Mouse (Mus musculus) frontal cortex, adult 2 months (tissue): ENCODE results near the gene Best3. TPM values are rescaled to one million over a fixed set of nuclear protein-coding genes. Genes with fewer than 3 reads are reported as not detected.
"Not testable (repeated sequence)": the region's sequence is repeated elsewhere in the genome, so short reads cannot be mapped to it uniquely, and the experiment has no call there.

Experiments used
- DNase-seq, 2 experiments: peaks; one replicate each; pipeline ENCODE4 v3.0.0; 2022; ENCODE audit warnings: low spot score in 1 of 2; ENCODE audit errors: extremely low spot score in 1 of 2
- polyA plus RNA-seq: library from polyadenylated mRNA; depleted of rRNA; stranded (reverse); fragments of >200 nt; gene quantifications from 2 replicates; pipeline ENCODE4 v1.2.3, GENCODE M21; 2012

The Best3 gene
- polyA plus RNA-seq, 1 experiment: 0.18 TPM

DNA sequence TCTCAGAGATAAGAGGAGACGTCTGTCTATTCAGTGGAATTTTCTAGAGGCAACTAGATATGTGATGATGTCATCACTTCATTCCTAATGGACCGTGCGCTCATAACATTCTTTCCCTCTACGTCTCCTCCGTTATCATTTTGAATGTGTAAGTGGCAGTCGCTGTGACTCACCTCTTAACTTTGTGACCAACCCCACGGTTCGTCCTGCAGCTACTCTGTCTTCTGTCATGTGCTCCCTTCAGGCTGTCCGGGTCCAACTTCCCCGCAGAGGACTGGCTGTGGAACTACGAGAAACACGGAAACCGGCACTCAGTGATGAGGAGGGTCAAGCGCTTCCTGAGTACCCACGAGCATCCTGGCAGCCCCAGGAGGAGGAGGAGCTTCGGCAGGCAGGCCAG is 37.6 kb downstream of the Best3 start:
- DNase-seq: no peak

DNA sequence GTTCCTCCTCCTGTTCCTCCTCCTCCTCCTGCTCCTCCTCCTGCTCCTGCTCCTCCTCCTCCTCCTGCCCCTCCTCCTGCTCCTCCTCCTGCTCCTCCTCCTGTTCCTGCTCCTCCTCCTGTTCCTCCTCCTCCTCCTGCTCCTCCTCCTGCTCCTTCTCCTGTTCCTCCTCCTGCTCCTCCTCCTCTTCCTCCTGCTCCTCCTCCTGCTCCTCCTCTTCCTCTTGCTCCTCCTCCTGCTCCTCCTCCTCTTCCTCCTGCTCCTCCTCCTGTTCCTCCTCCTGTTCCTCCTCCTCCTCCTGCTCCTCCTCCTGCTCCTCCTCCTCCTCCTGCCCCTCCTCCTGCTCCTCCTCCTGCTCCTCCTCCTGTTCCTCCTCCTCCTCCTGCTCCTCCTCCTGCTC is 39.7 kb downstream of the Best3 start:
- DNase-seq: not testable (repeated sequence)

- DNase-seq: no peak
Observed at GRCm38 (mm10) chr10:117026176-117026575, 40.1 kb downstream of the Best3 start.

- DNase-seq: no peak
Observed at GRCm38 (mm10) chr10:117031160-117031559, 45.0 kb downstream of the Best3 start.

DNA sequence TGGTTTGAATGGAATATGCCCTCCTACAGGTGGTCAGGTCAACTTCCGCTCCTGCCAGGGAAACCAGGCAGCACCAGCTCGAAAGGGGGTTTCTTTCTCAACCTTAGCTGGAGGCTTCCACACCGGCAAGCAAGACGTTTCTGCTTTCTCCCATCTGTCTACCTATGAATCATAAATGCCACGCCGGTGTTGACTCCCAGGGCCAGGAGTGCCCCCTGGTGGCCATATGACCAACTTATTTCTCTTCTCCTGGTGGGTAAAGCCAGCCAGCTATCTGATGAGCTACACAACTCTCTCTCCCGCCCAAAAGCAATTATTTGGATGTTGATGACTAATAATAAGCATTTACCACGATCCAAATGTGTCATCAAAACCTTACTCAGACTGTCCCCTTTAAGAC is 47.7 kb downstream of the Best3 start:
- peak; percentile 52 to 92 for DNase-seq

DNA sequence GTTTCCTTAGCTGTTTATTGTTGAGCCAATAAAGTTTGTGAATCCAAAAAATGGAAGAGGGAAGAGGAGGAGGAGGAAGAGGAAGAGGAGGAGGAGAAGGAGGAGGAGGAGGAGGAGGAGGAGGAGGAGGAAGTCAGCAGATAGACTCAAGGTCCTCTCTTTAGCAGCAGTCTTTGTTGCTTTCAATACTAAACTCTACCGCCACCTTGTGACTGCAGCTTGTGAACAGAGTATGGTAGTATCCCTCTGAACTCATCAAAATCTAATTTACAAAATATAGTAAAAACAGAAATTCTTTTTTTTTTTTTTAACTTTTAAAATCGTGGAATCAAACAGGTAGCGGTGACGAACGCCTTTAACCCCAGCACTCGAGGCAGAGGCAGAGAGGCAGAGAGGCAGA is 54.2 kb downstream of the Best3 start:
- peak in 1 of 2 experiments; percentile 55 for DNase-seq

DNA sequence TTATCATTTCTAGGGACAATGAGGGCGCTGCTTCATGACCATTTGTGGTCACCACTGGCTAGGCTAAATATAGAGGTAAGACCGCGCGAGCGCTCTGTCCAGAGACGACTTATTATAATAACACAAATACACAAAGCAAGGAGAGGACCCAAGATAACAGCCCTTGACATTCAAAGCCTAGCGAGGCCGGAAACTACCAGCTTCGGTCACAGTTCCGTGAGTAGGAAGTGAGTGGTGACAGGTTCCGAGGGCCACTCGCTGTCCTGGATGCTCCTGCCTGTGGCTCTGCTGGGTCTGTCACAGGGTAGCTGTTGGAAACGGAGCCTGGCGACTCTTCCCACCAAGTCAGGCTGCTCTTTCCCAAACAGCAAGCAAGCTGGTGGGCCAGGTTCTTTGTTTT is 56.2 kb downstream of the Best3 start:
- DNase-seq: no peak

- not testable (repeated sequence) for DNase-seq
Observed at GRCm38 (mm10) chr10:117043497-117044166, 57.5 kb downstream of the Best3 start.

DNA sequence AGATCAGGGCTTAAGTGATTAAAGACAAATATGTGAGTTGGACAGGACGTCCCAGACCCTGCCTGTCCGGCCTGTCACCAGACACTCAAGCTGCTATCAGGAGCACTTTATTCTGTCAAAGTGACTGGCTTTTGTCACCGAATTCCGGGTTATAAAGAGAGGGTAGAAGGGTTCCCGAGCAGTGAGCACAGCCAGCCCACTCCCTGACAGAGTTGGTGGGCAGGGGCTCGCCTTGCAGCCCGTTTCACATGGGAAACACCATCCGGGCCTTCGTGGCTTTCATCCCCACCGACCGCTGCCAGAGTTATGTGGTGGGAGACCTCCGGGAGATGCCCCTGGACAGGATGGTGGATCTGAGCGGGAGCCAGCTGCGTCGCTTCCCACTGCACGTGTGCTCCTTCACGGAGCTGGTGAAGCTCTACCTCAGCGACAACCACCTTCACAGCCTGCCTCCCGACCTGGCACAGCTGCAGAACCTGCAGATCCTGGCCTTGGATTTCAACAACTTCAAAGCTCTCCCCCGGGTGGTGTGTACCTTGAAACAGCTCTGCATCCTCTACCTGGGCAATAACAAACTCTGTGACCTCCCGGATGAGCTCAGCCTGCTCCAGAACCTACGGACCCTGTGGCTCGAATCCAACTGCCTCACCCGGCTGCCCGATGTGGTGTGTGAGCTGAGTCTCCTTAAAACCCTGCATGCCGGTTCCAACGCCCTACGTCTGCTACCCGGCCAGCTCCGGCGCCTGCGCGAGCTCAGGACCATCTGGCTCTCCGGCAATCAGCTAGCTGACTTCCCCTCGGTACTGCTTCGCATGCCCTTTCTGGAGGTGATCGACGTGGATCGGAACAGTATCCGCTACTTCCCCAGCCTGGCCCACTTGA is 59.3 kb downstream of the Best3 start, which contains the start of gene Lrrc10:
Gene Lrrc10, plus strand, starts transcription at position 167 of the 882 bp plus-strand sequence.
- DNase-seq: peak in 1 of 2 experiments; percentile 31

GRCm38 (mm10) chr10:117049253-117049652 is 63.1 kb downstream of the Best3 start:
- DNase-seq: no peak

DNA sequence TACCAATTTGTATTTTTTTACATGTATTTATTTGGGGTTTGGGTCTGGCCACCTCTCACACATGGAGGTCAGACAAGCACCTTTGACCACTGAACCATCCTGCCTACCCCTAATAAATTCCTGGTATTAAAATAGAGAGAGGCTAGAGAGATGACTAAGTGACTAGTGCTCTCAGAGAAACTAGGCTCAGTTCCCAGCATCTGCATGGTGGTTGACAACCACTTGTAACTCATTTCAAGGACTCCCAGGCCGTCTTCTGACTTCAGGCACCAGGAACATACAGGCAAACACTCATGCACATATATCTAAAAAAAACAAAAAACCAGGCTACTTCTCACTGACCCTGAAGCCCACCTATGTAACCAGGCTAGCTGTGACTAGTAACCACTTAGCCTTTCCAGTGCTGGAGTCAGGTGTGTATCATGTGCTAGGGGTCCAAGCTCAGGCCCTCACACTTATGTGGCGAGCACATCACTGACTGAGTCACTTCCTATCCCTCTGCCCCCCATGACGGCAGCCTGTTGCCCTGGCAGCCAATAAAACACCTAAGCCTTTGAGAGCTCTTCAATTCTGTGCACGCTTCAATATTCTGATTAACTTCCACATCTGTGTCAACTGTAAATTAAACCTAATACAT is 64.0 kb downstream of the Best3 start:
- DNase-seq: no peak

DNA sequence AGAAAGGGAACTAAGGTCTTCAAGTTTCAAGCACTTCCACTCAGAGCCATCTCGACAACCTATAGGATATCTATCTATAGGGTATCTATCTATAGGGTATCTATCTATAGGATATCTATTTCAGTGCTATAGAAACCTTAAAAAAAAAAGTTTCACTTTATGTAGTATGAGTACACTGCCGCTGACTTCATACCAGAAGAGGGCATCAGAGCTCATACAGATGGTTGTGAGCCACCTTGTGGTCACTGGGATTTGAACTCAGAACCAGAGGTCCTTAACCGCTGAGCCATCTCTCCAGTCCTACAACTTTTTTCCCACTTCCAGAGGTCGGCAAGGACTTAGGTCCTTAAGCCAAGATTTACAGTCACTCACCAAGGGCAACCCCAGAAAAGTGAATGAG is 69.6 kb downstream of the Best3 start:
- DNase-seq: no peak

DNA sequence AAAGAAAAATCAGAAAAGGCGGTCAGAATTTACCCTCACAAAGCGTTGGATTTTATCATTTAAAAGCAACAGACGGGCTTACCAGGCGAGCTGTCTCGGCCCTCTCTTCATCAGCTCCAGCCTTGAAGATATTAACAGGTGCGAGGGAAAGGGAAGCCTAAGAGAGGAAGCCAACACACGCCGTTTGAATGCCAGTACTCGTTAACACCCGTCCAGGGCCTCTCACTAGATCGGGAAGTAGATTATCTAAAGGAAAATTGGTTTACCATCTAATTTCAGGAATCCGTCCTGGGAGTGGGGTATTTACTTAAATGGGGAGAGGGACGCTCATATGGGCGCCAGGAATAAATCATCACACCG is 76.8 kb downstream of the Best3 start:
- DNase-seq: no peak

DNA sequence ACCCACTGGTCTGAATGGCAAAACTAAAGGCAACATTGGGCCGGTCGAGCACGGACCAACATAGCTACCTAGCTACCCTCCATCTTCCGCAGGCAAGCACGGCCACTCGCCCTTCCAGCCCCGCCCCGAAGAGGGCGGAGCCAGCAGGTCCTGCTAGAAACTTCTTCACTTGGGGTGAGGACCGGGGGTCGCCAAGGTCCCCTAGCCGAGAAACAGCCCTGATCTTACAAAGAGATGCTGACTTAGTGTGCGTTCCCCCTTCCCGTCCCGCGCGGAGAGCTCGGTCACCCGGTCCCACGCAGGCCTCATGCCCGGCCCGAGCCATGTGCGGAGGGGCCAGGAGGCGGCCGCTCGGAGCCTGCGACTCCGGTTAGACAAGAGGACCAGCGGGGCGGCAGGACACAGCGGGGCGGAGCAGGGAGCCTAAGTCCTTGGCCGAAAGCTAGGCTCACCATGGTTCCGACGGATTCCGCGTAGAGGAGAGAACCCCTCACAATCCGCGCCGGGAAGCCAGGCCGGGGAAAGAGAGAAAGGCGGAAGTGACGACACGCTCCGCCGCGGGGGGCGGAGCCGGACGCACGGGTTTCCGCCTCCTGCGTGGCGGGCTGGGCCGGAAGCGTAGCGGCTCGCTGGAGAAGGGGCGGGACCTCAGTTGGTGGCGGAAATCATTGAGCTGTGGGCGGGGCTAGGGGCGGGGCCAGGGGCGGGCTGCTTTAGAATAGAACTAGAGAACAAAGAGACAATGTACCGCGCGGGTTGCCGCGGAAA is 77.3 kb downstream of the Best3 start, which contains the start of gene Cct2:
Gene Cct2, minus strand, starts transcription at position 561 of the 768 bp plus-strand sequence.
- DNase-seq: peak; percentile 68 to 91

DNA sequence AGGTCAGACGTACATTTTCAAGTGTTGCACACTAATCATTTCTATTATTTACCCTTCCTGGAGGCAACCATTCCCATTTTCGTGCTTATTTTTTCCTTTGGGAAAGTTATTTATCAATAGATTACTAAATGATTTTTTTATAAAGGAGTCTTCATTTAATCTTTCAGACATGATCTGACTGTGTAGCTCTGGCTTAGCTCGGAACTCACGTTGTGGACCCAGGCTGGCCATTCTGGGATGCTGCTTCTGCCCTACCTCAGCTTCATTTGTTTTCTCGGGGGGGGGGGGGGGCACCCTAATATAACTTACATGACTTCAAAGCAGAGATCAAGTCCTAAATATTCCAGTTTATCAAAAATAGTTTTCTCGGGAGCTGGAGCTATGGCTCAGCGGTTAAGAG is 78.0 kb downstream of the Best3 start:
- DNase-seq: no peak

- DNase-seq: no peak
Observed at GRCm38 (mm10) chr10:117069109-117069508, 83.0 kb downstream of the Best3 start.

- no peak for DNase-seq
Observed at GRCm38 (mm10) chr10:117072191-117072888, 86.2 kb downstream of the Best3 start.

DNA sequence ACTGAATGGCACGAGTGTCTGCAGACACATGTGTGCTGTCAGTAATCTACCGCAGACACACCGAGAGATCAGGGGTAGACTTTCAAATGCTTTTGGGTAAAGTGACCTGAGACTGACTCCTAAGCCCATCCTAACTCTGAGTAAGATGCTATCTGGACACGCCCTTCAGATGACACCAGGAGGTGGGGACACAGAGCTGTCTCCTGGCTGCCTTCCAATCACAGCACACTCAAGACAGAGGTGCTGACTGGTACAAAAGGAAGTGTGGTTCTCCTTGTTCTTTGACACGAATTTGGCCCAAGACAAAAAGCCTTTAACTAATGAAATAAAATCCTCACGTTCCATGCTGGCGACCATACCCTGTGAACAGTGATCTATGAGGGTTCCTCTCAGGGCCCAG is 87.1 kb downstream of the Best3 start:
- no peak for DNase-seq
